Mouse (Mus musculus) brain, adult 2 months (tissue): ENCODE measurements at regions not wholly inside any gene's neighbourhood (a gene's known extent, or its start where the extent isn't known, plus 50 kb on each side); places are given as distances from the start of the nearest gene placed in this dataset.

Source experiments
- DNase-seq: peaks from one replicate; pipeline ENCODE4 v3.0.0; 2011; ENCODE audit warnings: low read depth, low spot score

- DNase-seq: peak; percentile 20
Observed at GRCm38 (mm10) chr7:69844631-69845324, 521.8 kb downstream of the Nr2f2 start.

GRCm38 (mm10) chr7:69837379-69837778 is 529.2 kb downstream of the Nr2f2 start:
- DNase-seq: no peak

- no peak for DNase-seq
Observed at GRCm38 (mm10) chr7:69827251-69827650, 539.3 kb downstream of the Nr2f2 start.

DNA sequence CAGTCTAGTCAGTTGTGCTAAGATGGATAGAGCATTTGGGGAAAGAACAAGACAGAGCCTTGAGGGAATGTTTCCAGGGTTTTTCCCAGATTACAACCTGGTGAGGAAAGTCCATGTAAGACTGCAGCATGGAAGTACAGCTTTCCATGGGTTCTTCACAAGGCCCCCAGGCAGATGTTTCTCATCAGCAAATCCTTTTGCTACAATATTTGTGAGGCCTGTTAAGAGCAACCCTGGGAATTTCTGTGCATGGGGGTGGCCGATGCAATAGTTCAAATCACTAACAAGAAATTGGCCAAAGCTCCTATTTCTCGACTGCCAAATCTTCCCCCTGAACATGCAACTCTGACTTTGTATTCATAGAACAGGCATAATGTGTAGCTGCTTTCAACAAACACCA is 546.0 kb downstream of the Nr2f2 start:
- no peak for DNase-seq

GRCm38 (mm10) chr7:69812301-69812700 is 554.2 kb downstream of the Nr2f2 start:
- no peak for DNase-seq

DNA sequence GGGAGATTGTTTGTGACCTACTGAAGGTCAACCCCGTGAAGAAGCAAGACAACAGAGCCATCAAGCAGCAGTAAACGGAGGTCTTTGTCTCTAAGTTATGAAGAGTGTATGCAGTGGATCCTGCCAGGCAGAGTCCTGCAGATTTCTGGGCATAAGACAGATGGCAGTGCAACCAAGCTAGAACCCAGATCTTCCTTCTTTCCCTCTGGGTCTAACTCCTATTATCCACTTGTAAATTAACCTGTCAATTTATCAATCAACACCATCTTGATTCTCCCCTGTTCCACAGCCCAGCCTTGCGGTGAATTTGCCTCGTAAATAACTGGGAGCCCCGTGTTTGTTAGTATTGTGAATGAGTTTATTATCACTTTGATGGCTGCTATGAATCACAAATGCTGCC is 555.7 kb downstream of the Nr2f2 start:
- peak; percentile 50 for DNase-seq

GRCm38 (mm10) chr7:69807220-69807619 is 559.3 kb downstream of the Nr2f2 start:
- DNase-seq: no peak

DNA sequence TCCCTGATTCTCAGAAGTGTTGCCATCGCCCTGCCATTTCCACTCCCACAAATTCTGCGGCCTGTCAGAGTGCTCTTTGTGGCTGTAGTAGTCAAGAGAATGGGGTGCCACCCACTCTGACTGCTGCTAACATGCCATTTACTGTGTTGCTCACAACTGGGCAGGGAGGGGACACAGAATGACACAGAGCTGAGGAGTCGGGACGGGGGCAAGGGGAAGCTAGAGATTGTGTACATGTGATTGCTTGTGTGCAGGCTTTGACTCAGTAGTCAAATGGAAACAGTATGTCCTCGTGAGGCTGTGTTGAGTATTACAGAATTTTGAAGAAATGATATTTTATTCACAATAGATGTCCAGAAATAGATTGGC is 595.6 kb downstream of the Nr2f2 start:
- DNase-seq: peak; percentile 2

GRCm38 (mm10) chr7:69770313-69770979 is 596.1 kb downstream of the Nr2f2 start:
- DNase-seq: peak; percentile 28

DNA sequence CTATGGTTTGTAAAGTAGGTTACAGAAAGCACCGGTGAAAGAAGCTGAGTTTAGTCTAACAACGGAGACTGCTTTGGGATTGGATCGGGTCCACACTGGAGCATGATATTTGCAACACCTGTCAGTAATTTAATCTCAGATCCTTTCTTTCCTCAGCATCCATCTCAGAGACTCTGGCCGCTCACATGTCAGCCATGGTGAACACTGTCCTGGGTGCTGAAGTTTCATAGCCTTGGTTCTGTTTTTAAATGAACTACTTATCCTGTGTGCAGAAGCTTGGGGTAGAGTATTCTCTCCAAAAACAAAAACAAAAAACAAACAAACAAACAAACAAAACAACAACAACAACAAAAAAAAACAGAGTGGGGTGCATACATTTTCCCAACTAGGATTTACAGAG is 600.1 kb downstream of the Nr2f2 start:
- no peak for DNase-seq

DNA sequence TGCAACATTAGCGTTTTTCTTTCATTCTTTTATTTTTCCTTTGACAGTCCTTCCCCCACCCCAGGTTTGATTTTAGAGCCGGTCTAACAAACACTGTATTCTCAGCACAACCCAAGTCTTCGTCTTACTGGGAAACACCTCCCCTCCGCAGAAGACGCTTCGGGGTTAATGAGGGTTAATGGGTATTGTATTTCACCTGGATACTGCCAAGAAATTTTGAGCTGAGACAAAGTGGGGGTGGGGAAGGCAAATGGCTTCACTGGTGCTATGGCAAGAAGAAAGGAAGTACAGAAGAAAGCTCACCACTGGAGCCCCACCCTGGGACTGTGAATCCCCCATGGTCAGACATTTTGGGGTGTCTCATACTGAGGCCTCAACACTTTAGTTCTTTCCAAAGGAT is 626.0 kb downstream of the Nr2f2 start:
- DNase-seq: no peak

GRCm38 (mm10) chr7:69738998-69739397 is 627.5 kb downstream of the Nr2f2 start:
- DNase-seq: no peak

- DNase-seq: no peak
Observed at GRCm38 (mm10) chr7:69715081-69715480, 651.5 kb downstream of the Nr2f2 start.

GRCm38 (mm10) chr7:69670211-69670610 is 696.3 kb downstream of the Nr2f2 start:
- DNase-seq: peak; percentile 5

GRCm38 (mm10) chr7:69655583-69655982 is 711.0 kb downstream of the Nr2f2 start:
- no peak for DNase-seq

DNA sequence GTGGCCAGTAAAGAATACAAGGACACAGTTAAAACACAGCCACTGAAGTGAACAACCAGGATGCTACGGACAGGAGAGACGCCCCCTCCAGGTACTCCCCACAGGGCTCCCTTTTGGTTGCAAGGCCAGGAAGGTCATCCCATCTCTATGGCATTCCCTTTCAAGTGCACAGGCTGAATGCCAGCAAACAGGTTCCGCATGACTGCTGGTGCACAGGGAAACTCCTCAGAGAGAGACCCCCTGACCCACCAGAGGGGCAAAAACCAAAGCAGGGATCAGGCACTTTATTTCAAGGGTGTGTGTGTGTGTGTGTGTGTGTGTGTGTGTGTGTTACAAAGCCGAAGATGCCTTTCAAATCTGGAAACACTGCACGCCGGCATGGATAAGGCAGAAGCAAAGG is 721.1 kb downstream of the Nr2f2 start:
- DNase-seq: no peak

GRCm38 (mm10) chr7:69641652-69642051 is 724.9 kb downstream of the Nr2f2 start:
- DNase-seq: peak; percentile 2

- DNase-seq: peak; percentile 2
Observed at GRCm38 (mm10) chr7:69599866-69600265, 766.7 kb downstream of the Nr2f2 start.

- no peak for DNase-seq
Observed at GRCm38 (mm10) chr7:69585716-69586115, 780.8 kb downstream of the Nr2f2 start.

- no peak for DNase-seq
Observed at GRCm38 (mm10) chr7:69585131-69585530, 781.4 kb downstream of the Nr2f2 start.

DNA sequence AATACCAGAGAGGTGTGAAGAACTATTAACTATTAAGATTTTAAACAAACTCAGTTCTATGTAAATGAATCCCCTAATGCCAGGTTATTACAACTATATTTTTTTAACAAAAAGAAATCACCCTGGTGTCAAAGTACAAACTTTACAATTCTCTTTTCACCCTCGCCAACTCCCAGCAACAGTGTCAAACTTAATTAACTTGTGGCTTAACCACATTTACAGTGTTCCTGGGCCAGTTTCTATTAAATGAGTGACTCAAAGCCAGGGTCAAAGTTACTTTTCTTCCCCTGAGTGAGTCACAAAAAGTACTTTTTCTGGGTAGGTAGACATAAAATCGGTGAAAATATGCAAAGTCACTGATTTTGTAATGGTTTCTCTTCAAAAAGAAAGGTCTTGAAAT is 782.0 kb downstream of the Nr2f2 start:
- DNase-seq: no peak

GRCm38 (mm10) chr7:69583901-69584300 is 782.6 kb downstream of the Nr2f2 start:
- no peak for DNase-seq

DNA sequence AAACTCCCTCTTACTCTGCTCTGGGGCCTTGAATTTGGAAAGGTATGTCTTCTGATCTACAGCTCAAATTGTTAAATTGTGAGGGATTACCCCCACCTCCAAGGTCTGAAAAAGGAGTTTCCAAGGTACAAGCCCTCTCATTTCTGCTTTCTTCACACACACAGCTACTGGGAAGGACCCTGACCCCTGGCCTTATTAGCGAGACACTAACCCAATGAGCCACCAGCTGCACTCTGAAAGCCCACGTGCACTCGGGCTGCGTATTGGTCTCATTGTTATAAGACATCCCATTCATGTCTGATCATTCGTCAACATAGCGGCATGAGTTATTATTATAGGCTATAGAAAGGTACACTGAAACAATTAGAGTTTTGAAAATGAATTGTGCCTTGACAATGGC is 784.9 kb downstream of the Nr2f2 start:
- no peak for DNase-seq
